Mouse (Mus musculus) mouse trophoblast stem cell (cell line): ENCODE results near the gene Defb45.

ENCODE experiments used
- in situ Hi-C, 2 experiments: fragments of 300-500 bp; cut with MseI, MboI; formaldehyde crosslinking; loops; 2 replicates in 1 of 2; 3 replicates in 1 of 2; pipeline ENCODE4 v1.15.1; 2025

Gene Defb45

DNA sequence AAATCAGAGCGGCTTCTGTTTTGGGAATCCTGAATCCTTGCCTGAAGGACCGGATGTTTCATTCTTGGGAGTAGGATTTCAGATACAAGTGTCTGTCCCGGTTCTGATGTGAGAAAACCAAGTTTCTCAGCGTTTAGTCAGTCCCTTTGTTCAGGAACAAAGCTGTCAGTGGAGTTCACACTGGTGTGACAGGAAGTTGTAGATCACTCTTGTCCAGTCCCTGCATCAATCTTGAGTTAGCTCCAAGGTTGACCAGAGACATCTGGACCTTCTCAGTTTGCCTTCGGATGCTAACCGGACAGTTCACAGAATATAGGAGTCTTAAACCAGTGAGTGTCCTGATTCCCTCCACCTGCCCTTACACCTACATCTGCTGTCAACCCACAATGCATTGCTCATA is 8.5 kb upstream of the Defb45 start:
- in situ Hi-C loops: no loop called here

DNA sequence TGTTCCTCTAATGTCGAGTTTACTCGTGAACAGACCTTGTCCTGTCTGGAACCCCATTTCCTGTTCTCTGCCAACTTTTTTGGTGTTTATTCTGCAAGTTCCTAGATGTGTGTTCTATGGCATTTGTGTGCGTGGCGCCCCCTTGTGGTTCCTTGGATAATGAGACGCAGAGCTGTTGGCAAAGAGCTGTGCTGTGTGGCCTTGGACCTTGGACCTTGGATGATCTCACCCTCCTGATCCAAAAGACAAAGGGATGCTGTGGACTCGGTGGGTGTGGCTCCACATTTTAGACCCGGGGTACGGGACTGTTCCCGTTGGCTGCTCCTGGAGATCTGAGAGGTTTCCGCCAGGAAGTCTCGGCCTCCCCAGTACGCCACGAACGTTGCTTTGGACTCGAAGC is 4.9 kb upstream of the Defb45 start, which contains the start of gene Defb36:
Gene Defb36 (plus strand): TSS at position 271 of the 400 bp plus-strand sequence.
- in situ Hi-C loops: no loop called here

DNA sequence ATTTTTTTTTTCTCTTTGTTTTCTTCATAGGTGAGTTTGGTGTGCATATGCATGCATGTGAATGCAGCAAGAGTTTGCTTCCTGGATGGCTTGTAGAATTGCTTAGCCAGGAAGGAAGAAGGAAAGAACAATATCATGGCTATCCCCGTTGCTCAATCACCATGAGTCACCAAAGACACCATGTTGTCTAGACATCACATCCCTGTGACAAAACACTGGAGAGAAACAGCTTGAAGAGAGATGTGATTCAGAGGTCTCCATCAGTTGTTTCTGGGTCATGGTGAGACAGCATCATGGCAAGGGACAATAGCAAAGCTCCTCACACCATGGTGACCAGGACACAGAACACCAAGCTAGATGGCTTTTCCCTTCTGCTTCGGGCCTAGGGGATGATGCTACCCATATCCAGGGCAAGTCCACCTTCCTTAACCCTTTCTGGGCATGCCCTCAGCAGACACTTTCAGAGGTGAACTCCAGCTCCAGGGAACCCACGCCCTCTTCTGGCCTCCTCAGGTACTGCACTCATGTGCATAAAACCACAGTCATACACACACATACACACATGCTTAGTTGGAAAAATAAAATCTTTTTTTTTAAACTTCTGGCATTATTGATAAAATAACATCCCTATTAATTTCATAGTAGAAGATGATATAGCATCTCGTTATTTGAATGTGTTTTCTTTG is 2.2 kb upstream of the Defb45 start:
- in situ Hi-C loops: no loop called here

DNA sequence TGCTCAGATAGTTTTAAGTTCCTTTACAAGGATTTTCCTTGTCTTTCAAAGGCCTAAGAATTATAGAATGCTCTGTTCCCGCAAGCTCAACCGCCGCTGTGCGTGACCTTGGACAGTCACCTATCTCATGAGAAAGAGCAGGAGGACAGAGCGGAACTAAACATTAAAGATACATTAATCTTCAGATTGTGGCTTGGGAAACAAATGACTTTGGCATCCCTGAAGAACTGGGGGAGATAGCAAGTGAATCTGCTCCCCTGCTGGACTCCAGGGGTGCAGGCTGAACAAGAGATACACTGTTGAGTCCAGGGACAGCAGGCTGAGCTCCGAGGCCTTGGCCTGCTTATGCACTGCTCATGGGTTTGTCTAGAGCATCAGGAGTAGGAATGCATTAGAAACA is 877 bp upstream of the Defb45 start:
- in situ Hi-C loops: no loop called here

DNA sequence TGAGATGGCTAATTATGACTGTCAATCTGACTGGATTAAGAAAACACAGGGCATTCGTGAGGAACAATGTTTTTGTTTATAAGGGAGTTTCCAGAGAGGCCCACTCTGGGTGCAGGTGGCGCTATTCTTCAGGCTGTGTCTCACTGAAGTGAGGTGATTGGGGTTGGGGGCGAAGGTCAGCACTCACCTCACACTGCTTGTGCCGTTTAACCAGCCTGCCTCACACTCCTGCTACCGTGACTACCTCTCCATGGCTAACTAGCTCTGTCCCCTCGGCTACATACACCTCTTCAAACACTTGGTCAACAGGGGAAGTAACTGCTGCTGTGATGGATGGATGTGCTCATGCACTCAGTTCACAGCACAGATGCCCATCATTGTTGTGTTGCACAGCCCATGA is 10.2 kb downstream of the Defb45 start:
- in situ Hi-C loops: no loop called here

DNA sequence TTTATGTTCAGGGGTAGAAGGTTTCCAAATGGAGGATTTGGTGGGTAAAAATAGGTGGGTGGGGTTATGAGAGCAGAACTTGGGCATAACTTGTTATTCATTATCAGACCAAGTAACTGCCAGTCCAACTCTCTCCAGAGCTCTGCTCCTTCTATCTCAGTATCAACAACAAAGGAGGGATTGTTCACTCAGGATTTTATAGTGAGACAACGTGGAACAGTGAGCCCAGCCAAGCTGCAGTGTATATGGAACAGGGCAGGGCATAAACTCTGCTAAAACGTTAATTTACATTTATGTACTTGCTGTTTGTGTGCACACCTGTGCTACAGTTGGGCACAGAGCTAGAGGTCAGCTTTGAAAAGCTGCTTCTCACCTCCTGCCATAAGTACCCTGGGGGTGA is 10.7 kb downstream of the Defb45 start:
- in situ Hi-C loops: no loop called here

DNA sequence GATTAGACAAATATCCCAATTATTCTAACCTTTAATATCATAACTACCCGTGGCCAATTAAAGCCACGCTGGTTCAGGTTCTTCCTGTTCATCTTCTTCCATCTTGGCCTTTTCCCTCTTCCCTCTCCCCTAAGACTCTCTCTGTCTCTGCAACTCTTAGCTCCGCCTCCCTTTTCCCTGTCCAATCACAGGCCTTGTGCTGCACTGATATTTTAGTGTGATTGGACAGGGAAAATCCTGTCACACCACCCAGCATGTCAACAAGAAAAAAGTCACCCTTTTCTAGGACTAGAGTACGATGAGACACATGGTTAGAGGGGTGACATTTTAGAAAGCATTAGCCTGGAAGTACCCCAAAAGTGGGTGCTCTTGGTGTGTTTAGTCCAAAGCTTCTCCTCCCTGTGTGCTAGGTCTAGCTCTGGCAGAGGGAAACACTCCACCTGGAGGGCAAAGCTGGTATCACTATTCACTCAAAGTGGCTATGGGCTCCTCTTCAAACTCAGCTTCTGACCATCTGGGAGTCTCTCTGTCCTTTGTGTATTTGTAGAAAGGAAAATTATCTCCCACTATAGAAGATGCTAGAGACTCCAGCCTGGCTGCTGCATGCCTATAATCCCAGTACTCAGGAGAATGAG is 12.2 kb downstream of the Defb45 start:
- in situ Hi-C loops: no loop called here

DNA sequence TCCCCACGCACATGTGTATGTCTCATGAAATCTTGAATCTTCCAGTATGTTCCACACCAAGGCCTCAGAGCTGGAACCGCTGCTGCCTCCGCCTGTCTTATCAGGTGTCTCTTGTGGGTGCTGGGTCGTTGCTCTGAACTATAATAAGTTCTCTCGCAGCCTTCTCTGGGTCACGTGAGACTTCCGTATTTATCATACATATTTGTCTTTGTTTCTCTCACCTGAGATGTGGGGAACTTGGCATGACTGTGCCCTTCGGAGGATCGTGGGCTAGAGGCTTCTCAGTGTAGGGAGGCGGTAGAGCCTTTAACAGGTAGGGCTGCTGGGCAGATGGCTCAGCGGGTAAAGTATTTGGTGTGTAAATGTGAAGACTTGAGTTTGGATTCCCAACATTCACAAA is 18.6 kb downstream of the Defb45 start:
- in situ Hi-C loops: no loop called here

DNA sequence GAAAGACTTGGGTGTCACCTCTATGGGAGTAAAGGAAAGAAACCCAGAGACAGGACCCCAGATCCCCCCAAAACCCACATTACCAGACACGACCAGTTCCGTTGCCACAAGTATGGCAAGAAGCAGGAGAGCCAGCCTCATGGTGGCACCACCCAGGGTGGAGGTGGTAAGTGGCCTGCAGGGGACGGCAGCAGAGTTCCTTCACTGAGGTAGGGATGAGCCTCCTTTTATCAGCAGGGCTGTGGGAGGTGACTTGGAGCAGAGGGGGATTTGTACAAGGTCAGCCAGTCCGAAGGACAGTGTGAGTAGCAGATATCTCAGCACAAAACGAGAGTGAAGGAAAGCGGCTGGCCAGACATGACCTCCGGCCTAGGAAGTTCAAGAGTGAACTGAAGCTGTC is 19.1 kb downstream of the Defb45 start, which contains the start of gene Defb19:
Gene Defb19 (minus strand): TSS at position 206 of the 400 bp plus-strand sequence.
- in situ Hi-C loops: no loop called here

DNA sequence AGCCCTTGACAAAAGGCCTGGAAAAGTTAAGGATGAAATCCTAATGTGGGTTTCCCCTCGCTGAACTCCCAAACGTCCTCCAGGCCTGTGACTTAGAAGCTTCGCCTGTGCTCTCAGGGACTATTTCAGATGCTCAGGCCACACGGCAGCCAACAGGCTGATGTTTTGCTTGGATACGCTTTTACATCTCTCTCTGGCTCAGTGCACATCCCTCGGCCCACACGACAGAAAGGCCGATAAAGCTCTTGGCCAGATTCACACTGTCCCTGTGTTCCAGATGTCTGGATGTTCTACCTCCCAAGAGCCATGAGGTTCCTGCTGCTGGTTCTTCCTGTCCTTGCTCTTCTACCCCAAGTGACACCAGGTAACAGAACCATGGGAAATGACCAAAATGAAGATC is 25.7 kb downstream of the Defb45 start:
- in situ Hi-C loops: no loop called here

DNA sequence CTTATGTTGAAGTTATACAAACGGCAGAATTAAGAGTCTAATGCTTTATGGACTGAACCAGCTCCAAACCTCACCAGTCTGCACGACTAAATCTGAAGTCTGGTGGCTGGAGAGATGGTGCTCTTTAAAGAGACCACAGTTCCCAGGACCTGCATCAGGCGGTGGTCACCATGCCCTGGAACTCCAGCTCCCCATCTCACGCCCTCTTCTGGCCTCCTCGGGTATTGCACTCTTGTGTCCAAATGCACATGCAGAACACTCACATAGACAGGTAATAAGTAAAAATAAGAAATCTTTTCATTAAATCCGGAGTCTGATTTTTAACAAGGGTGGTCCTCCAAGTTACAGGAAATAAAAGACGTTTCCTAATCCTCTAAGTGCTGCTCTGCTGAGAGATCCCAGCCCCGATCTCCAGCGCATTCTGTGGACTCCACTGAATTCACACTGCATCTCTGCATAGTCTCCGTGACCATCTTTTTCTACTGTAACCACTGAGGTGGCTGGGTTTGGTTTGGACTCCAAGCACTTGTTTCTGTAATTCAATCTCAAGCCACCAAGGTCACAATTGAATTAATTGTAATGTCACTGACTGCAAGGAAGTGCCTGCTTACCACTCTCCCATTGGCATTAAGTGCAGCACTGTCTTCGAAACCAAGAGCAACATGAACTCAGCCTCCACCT is 26.9 kb downstream of the Defb45 start, which contains the start of gene Defb21:
Gene Defb21 (plus strand): TSS at position 631 of the 681 bp plus-strand sequence.
- in situ Hi-C loops: no loop called here

DNA sequence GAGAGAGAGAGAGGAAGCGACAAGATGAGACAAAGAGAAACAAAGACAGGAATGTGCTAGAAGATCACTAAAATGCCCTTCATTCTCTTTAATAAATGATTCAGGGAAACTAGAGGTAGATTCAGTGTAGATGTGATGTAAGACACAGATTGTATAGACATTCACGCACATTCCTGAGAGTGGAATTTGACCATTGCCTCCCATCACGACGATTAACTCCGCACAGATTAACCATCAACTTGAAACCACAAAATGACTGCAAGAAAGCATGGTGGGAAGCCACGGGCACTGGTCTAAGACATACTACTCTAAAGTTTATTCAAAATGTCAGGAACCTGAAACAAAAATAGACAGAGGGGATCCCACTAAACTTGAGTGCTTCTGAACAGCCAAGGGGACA is 28.9 kb downstream of the Defb45 start:
- in situ Hi-C loops: no loop called here

DNA sequence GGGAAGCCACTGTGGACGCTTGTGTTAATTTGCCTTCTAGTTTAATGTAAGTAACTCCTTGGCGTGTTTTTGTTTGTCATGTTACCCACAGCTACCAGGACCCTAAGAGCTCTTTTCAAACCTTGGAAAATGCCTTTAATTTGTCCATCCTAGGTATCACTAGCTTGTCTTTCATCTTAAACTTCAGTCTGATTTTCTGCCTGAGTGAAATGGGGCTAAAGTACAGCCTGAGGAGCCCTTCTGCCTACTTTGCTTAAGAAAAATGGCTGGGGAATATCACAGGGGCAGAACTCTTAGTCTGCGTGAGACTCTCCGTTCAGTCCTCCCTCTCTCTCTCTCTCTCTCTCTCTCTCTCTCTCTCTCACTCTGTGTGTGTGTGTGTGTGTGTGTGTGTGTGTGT is 29.3 kb downstream of the Defb45 start:
- in situ Hi-C loops: no loop called here

DNA sequence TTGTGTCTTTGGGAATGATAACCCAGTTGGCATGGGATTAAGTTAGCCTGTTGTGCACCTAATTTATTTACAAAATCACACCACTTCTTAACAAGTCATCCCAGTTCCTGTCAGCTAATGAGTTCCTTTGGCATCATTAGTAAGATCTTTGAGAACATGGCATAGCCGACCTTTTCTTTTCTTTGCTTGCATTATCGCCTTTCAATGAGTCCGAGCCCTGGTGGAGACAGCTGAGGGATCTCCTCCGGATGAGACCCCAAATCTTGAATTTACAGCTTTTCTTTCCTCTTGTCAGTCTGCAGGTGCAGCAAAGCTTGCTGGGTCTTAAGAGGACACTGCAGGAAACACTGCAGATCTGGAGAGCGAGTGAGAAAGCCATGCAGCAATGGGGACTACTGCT is 30.2 kb downstream of the Defb45 start, which contains the start of gene Gm17416:
Gene Gm17416 (plus strand): TSS at position 301 of the 400 bp plus-strand sequence.
- in situ Hi-C loops: no loop called here

DNA sequence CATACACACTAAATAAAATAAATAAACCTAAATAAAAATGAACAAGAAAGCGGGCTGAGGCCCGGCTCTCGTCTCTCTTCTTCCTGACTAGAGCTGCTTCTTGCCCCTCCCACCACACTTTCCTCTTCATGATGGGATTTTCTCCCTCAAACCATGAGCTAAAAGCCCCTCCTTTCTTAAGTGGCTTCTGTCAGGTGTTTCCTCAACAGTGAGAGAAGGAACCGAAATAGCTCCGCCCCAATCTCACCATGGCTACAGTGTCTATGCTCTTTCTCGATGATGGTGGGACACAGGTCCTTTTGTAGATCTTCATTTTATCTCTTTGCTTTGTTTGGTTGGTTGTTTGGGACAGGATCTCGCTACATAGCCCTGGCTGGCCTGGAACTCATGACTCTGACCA is 42.5 kb downstream of the Defb45 start:
- in situ Hi-C loops: no loop called here

DNA sequence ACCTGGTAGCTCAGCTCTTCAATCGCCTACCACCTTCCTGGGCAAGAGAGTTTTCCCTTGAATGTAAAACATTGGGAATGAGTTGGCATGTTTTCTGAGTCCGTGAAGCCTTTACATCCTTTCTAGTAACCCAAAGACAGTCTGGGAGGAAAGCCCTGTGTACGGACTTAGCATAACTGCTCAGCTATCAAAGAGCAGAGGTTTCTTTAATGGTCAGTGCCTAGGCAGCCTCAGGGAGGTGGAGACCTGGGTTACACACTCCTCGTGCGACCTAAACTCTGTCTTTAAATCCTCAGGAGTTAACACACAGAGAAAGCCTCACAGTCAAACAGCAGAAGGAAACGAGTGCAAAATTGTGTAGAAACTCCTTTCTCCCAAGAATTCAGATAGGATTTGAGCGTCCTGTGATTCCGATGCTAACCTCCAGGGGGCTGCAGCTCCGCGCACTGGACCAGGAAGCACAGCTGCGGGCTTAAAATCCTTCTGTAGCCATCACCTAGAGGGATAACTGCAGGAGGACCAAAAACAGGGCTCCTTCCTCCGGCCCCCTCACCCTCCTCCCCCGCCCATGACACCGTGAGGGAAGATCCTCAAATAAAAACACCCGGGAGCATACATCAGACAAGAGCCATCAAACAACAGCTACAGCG is 45.3 kb downstream of the Defb45 start:
- in situ Hi-C loops: no loop called here

DNA sequence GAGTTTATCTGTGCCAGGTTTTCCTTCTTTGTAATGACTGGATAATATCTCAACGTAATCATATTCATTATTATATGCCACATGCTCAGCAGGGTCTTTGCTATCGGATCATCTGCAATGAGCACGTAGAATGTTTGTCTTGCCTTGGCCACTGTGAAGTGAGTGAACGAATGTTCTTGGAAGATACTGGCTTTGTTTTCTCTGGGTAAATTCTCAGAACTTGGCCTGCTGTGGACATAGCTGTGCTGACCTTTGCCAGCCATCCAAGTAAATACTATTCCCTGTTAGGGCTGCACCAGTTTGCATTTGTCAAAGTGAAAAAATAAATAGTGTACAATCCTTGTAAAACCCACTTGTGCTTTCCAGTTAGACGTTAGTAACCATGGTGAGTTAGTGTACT is 51.1 kb downstream of the Defb45 start:
- in situ Hi-C loops: no loop called here

DNA sequence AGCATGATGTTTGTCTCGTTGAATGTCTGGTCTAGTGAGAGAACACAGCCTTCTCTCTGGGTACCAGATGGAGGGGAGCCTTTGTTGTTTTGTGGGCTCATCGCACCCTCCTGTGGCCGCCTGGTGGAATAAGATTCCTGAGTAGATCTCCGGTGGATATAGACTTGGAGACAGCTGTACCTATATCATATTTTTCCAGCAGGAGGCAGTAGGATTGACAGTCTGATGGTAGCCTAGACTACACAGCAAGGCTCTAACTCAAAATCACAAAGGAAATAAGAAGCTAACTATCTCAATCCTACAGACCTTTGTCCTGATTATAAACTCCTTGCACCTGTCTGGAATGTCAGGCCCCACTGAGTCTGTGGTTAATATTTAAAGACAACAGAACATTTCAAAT is 54.5 kb downstream of the Defb45 start:
- in situ Hi-C loops: no loop called here

DNA sequence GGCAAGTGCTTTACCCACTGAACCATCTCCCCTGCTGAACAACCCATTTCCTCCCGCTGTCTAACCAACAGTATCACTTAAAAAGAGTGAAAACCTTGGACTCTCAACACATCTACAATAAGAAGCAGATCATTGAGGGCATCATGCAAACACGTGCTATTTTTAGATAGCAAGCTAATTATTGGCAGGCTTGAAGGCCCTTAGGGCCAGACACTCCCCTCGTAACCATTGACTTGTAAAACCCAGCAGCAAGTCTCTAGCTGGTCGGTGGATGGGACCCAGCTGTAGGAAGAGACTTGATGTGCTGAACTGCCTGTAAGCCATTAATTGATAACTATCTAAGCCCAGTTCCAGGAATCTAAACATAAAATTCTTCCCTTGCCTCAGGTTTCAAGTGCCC is 55.7 kb downstream of the Defb45 start:
- in situ Hi-C loops: no loop called here
